Mouse (Mus musculus): Measurements from ENCODE around the gene Atm.

GRCm38 (mm10) chr9:53404753-53405722 lies 131.5 kb downstream of the Atm start:
- peak; percentile 29 for TF ChIP-seq POLR2A (IDR thresholded peaks at IDR 0.05; ENCODE audit: insufficient read depth, low read length)
- TF ChIP-seq EP300 (IDR thresholded peaks at IDR 0.05; ENCODE audit: insufficient read depth, low read depth, low read length) = no peak
